Mouse (Mus musculus) MN1 (cell line): ENCODE measurements around the gene Map7d2.

Experiments
- DNase-seq: peaks from one replicate; pipeline ENCODE4 v3.0.0-alpha.2; 2016; ENCODE audit warnings: low spot score

Gene Map7d2

GRCm38 (mm10) chrX:159509847-159510715, 95.7 kb downstream of the Map7d2 start:
- no peak for DNase-seq

DNA sequence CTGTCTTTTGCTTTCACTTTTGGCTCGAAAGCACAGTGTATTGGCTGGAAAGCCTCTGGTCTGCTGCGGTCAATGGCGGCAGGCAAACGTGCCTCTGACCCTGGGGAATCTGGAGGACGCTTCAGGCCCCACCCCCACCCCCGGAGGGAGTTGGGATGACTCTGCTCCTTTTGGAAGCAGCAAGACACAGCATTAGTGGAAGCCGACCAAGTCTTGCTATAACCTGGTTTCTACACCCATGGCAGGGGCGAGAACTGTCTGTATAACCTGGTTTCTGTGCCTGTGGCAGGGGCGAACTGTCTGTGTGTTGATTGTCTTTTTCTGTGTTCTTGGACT, 96.3 kb downstream of the Map7d2 start:
- DNase-seq = no peak

- no peak for DNase-seq
Measured at GRCm38 (mm10) chrX:159515599-159515998, 101.2 kb downstream of the Map7d2 start.

DNA sequence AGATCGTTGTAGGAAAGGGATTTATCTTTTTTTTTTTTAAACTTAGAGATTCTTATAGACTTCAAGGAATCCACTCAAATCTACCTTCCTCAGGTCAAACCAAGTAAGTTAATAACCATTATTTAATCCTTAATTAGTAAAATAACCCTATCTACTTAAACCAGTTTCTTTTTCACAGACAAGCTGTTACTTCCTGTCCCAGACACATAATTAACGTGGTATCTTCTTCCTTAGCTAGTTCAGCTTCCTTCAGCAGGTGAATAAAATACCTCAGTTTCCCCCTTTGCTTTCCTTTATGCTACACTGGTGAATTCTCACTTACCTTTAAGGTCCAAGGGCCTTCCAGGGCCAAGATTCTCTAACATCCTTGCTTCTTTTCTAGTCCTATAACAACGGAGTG, 107.4 kb downstream of the Map7d2 start:
- no peak for DNase-seq

- DNase-seq = no peak
Measured at GRCm38 (mm10) chrX:159522651-159523050, 108.3 kb downstream of the Map7d2 start.

GRCm38 (mm10) chrX:159526388-159526787, 112.0 kb downstream of the Map7d2 start, which contains the start of gene Bclaf3:
TSS of gene Bclaf3 (plus strand) at chrX:159526688.
- no peak for DNase-seq

DNA sequence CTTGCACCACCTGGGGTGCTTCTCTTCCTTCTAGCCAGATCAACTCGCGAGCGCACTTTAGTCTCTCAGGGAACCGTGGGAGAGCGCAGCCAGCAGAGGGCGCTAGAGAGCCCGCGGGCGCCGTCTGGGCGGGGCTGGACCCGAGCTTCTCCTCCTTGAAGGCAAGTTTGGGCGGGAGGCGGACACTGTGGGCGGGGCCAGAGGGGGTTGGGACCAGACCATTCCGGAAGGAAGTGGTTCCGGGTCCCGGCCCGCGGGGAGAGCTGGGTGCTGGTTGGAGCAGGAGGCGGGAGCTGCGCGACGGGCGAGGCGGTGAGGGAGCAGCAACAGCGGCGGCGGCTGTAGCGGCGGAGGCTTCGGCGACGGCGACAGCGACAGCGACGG, 118.0 kb downstream of the Map7d2 start:
- peak; percentile 95 for DNase-seq

DNA sequence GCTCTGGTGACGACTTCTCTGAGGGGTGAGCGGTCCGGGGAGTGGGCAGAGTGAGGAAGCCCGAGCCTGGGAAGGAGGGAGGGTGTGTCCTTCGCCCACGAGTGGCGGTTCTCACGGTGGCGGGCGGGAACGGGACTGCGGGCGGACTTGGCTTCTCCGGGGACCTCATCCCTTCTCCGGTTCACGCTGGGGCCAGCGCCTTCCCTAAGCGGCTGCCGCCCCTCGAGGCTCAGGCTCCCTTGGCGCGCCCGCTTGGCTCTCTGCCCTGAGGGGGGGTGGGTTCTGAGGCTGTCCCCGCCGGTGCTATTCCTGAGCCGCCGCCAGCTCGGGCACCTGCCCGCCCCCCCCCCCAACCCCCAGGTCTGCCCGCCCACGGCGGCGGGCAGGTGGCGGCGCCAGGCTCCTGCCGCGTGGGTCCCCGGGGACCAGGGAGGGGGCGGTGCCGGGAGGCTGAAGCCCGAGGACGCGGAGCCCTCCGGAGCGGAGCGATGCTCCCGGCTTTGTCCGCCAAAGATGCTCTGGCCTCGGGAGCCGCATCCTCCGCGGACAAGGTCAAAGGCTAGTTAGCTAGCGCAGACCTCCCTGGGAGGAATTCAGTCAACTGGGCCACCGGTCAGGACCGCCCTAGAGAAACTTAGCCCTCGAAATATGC, 118.6 kb downstream of the Map7d2 start:
- DNase-seq = peak; percentile 65

DNA sequence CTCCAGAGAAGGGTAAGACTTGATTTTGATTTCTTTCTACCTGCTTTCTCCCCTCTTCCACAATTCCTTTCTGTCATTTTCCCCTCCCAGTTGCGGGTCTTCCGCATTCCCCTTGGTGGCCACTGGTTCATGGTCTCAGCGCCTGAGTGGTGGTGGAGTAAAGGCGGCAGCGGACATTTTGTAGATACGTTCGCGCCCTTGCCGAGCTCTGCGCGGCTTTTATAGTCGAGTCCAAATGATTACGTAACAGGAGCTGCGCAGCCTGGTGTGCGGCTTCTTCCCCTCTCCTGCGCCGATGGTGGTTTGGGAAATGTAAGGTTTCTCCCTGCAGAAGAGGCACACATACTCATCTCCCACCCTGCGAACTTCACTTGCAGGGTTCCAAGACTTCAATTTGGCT, 127.6 kb downstream of the Map7d2 start:
- no peak for DNase-seq

DNA sequence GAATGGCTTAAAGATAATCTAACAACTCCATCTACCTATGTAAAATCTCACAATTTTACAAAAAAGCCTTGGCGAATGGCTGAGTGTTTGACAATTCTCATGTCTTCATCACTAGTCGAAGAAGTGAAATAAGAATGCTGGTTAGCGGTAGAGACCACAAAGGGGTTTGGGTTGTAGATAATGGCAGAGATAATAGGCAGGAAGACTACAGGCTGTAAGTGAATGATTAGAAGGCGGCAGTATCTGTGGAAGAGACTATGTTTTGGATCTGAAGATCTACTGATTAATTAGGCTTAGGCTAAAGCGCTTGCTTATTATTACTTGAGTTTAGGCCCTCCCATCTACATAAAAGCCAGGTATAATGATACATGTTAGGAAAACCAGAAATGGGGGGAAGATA, 132.7 kb downstream of the Map7d2 start:
- no peak for DNase-seq
